Comparison of ENCODE assay signal across 13 mouse cellular contexts in the genomic region with DNA sequence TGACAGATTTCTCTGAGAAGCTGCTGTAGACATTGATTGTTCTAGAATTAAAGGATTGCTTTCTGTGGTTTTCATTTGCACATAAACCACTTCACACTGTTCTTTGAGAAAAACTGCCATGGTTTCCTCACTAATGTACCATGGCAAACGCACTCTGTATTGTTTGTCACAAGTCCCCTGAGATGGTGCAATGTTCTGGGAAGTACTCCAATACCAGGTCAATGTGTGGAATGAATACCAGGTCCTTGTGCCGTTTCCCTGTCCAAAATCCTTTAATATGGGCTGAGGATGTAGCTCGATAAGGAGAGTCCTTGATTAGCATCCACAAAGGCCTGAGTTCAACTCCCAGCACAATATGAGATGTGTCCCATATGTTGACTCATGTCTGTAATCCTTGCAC.
"Had no signal": no experiment of that assay in that cellular context is flagged by ENCODE, and none has a peak within 500 bp of the region (broad histone marks: within the 10 kb centered on the region; RNA-seq: fewer than 3 reads in every experiment).

No protein-coding gene starts in this region.

- H3K27ac ChIP-seq: kidney, embryonic 15.5 days; left cerebral cortex, adult 2 months; limb, embryonic 10.5 days; liver, embryonic 14.5 days; midbrain, embryonic 10.5 days; neural tube, embryonic 15.5 days; stomach, postnatal 0 days had no signal

- H3K4me2 ChIP-seq: kidney, embryonic 15.5 days; neural tube, embryonic 15.5 days had no signal

- H3K4me3 ChIP-seq: kidney, embryonic 15.5 days; left cerebral cortex, adult 2 months; limb, embryonic 10.5 days; midbrain, embryonic 10.5 days; myocyte; neural tube, embryonic 15.5 days had no signal

- DNase-seq: kidney, postnatal 14 days; lung, adult 2 months; lung, postnatal 10 days; midbrain, embryonic 14.5 days; thymus, postnatal 4 days had no signal

- H3K9me3 ChIP-seq: kidney, embryonic 15.5 days; limb, embryonic 10.5 days; midbrain, embryonic 10.5 days; neural tube, embryonic 15.5 days had no signal

- H3K27me3 ChIP-seq: kidney, embryonic 15.5 days; neural tube, embryonic 15.5 days had no signal

- H3K36me3 ChIP-seq: kidney, embryonic 15.5 days; limb, embryonic 10.5 days; midbrain, embryonic 10.5 days; neural tube, embryonic 15.5 days had no signal

- H3K9ac ChIP-seq: kidney, embryonic 15.5 days; liver, embryonic 14.5 days; neural tube, embryonic 15.5 days had no signal

- H3K4me1 ChIP-seq: kidney, embryonic 15.5 days; limb, embryonic 10.5 days; neural tube, embryonic 15.5 days had no signal
